Mouse (Mus musculus) activated CD4-positive, CD25-positive, alpha-beta regulatory T cell, adult 4 months (primary cell): ENCODE measurements around the gene Ppp2r1b. TPM values are rescaled to one million over a fixed set of nuclear protein-coding genes. Genes with fewer than 3 reads are reported as not detected.
A peak's percentile ranks its signal among the peaks of the same experiment; 100 is the strongest.

ENCODE experiments used
- ATAC-seq: one replicate; pipeline ENCODE4 v1.8.0; 2017
- polyA plus RNA-seq, 2 experiments: library from polyadenylated mRNA; unstranded; fragments of 100-300 nt; shearing (Covaris generic); gene quantifications; one replicate each; pipeline ENCODE4 v1.2.1; 2017

The Ppp2r1b gene
- polyA plus RNA-seq, 2 experiments from 2014 or later = 59.3 to 72.1 TPM

DNA sequence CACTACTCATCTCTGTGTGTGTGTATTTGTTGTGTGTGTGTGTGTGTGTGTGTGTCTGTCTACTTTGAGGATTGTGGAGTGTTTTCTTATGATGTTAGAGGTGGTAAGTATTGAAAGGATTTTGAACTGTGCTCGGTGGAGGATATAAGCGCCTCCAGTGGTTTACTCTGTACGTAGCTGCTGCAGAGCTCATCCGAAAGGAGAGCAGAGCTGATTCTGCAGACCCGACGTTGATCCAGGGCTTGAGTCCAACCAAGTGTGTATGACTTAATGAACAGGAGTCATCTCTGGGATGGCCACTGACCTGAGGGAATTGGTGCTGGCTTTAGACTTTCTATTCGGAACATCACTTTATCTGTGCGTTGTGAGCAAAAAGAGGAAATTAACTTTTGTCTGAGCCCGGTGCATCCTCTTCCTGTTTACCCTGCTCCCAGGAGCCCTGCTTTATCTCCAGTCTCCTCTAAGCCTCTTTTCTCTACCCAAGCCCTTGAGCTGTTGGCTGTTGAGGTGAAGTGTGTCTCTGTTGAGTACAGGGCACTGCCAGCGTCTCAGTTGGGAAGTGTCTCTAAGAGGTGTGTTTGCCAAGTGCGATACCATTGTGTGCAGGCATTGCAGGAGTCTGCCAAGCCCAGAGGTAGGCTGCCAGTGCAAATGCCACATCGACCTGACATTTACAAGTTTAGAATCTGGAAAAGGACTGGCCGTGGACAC, 3.9 kb upstream of the Ppp2r1b start:
- peak; percentile 58 for ATAC-seq

DNA sequence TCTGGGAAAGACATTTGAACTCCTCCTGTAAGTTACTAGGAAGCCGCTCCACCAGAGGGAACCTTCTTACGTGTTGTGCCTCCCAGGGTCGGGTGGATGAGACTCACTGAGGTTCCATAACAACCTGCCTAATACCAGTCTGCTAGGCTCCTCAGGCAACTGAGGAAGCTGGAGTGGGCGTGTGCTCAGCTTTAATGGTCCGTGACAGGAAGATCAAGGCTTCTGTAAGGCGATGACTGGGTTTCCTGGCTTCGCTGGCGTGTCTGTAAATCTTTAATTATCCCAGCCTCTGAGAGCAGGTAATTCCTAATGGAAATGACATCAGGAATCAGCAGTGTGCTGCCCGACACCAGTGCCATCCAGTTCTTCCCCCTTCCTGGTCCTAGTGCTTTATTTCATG, 446 bp downstream of the Ppp2r1b start:
- no peak for ATAC-seq

DNA sequence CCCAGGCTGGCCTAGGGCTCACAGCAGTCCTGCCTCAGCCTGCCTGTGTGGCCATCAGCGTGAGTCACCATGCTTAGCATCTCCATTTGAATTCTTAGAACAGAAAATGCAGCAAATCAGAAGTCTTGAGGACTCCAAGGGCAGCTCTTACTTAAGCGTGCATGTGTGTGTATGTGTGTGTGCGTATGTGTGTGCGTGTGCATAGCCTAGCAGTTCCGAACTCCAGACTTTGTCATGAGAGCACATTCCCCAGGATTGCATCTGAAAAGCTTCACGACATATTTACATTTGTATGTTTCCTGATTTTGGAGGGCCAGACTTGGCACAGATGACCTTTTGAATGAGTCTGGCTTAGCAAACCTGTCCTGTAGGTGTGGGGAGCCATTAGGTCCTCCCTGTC, 2.0 kb downstream of the Ppp2r1b start:
- ATAC-seq = no peak

GRCm38 (mm10) chr9:50847606-50848368, 2.7 kb downstream of the Ppp2r1b start:
- no peak for ATAC-seq

DNA sequence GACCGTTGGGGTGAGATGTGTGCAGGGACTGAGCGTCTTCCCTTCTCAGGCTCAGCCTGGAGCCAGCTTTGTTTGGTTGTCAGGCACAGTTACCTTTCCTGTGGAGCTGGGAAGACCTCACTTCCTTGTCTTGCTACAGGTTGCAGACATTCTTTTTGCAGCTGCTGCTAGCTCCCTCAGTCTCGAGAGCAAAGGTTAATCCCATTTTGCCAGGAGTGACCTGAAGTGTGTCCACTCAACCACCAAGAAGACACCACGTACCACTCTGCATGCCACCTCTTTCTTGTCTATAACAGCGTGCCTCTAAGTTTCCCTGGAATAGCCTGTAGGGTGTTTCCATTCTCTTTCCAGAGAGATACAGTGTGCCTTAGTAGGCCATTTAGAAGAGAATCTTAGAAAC, 3.7 kb downstream of the Ppp2r1b start:
- no peak for ATAC-seq

GRCm38 (mm10) chr9:50849249-50849648, 4.1 kb downstream of the Ppp2r1b start:
- peak; percentile 45 for ATAC-seq

- no peak for ATAC-seq
Measured at GRCm38 (mm10) chr9:50849755-50850154, 4.7 kb downstream of the Ppp2r1b start.

- ATAC-seq = no peak
Measured at GRCm38 (mm10) chr9:50850271-50850670, 5.2 kb downstream of the Ppp2r1b start.

GRCm38 (mm10) chr9:50850713-50851112, 5.6 kb downstream of the Ppp2r1b start:
- no peak for ATAC-seq

DNA sequence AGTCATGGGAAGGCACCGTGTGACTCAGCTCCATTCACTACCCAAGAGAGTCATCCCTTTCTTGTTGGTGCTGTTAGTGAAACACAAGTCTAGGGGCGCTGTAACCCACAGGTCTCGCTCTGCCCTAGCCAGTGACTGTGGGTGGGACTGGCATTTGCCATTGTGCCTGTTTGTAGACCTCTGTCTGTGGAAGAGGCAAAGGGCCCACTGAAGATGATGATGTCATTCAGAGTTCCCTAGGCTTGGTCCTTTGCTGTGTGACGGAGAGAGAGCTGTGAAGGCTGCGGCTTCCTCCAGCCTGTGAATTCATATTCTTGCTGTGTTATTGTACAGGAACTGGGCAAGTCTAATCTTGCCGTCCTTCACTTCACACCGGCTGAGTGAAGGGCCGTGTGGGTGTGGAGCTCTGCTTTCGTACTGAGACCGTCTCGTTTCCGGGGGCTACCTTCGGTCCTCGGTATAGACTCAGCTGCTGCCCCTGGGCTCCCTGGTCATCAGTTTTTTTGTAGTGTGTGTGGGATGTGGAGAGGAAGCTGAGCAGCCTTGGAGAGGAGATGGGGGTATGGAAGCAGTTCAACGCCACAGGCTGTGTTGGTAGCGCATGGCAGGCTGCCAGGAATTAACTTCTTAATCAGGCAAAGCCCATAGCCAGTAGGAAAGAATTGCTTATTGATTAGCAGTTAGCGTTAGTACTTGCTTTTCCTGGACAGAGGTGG, 7.7 kb downstream of the Ppp2r1b start:
- ATAC-seq = peak; percentile 23

DNA sequence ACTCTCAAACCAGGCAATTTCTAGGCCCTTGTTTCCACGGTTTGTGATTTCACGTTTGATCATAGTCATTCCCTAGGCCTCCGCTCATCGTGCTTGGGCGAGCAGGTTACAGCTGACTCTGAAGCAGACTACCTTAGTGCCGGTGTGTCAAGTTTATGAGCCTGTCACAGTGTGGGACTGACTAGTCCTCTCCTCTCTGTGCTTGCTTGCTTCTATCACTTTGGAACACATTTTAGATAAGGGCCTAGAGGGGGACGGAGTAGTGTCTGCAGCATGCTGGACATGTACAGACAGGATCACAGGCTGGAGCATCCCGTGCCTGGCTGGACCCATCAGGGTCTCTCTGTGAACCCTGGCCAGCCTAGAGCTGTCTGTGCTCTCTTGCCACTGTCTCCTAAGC, 9.3 kb downstream of the Ppp2r1b start:
- no peak for ATAC-seq

DNA sequence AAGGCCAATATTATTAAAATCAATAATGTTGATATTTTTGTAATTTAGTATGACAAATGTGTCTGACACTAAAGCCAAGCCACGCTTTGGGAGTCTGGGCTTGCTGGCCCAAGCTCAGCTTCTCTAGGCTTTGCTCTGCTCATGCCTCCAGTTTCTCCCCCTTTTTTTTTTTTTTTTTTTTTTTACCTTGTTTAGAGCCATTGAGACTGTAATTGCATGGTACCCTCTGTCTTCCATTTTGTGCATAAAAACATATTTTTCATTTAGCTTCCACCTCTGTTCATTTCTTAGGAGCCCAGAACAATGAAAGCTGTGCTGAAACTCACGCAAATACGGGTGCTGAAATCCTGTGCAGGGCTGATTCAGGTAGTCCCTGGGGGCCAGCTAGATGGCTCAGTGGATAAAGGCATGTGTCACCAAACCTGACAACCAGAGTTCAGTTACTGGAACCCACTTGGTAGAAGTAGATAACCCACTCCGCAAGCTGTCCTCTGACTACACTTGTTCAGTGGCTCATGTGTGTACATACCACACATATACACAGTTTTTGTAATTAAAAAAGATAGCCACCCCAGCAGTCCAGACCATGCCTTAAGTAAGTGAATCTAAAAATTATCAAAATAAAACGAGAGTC, 10.1 kb downstream of the Ppp2r1b start:
- ATAC-seq = no peak

- no peak for ATAC-seq
Measured at GRCm38 (mm10) chr9:50855780-50856179, 10.7 kb downstream of the Ppp2r1b start.

DNA sequence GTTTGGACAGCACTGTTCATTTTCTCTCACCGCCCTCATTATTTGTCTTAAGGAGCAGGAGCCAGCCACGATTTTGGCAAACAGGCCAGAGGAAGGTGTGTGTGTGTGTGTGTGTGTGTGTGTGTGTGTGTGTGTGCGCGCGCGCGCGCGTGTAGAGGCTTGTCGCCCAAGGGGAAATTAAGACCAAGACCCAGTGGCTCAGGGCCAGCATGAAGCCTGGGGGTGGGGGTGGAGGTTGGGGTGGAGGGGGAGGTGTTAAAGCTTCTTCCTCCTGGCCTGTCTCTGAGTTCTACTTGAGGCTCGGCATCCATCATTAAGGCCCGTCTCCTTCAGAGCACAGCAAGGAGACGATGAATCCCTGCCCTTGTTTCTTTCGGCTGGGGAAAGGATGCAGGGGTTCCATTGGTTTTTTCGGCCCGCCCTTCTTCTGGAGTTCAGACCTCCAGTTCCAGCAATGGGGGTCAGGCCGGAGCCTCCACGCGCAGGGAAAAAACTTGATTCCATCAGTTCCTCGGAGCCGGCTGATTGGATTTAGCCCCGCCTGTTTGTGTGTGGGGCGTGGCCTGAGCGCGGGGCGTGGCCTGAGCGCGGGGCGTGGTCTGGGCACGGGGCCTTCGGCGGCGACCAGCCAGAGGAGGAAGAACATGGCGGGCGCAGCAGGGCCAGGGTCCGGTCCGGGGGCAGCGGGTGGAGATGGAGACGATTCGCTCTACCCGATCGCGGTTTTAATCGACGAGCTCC, 11.4 kb downstream of the Ppp2r1b start:
- ATAC-seq = peak; percentile 80

DNA sequence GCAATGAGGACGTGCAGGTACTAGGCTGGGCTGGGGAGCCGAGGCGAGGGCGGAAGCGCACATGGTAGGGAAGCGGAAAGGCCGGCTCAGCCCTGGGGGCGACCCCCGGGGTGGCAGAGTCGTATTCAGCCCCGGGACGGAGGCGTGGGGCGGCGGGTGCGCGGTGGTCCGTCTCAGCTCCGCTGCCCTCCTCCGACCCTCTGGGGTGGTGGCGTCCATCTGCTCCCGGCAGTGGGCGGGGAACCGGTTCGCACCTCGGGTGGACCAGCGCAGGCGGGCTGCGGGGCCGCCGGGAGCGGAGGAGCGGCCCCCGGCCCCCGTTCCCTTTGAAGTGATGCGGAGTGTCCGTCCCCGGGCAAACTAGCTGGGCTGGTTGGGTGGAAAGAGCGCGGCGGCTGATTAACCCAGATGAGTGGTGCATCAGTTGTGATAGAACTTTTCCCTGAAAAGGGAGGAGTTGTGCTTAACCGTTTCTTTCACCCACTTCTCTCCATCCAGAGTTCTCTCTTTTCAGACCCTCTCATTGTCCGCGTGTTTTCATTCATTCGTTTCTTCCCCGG, 12.1 kb downstream of the Ppp2r1b start:
- peak; percentile 47 for ATAC-seq

- no peak for ATAC-seq
Measured at GRCm38 (mm10) chr9:50858681-50859080, 13.6 kb downstream of the Ppp2r1b start.

DNA sequence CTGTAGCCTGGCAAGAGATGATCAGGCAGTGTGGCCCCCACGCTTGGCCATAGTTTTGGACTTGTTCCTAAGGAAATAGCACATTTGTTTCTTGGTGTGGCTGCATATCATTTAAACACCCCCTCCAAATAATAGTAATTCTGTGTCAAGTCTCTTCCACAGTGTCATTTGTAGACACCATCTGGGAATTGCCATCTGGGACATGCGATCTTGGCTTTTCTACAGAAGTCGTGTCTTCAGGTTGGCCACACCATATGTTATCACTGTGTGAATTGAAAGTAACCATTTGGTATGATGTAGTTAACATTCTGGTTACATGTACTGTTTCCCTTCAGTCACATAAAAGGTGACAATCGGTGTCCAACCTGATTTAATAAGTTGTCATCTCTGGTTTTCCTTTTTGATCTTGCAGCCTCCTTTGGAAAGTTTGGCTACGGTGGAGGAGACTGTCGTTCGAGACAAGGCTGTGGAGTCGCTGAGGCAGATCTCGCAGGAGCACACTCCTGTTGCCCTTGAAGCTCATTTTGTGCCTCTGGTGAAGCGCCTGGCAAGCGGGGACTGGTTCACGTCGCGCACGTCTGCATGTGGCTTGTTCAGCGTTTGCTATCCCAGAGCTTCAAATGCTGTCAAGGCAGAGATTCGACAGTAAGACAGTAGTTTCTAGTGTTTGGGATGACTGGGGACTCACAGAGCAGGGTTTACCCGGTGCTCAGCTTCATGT, 16.2 kb downstream of the Ppp2r1b start:
- no peak for ATAC-seq

DNA sequence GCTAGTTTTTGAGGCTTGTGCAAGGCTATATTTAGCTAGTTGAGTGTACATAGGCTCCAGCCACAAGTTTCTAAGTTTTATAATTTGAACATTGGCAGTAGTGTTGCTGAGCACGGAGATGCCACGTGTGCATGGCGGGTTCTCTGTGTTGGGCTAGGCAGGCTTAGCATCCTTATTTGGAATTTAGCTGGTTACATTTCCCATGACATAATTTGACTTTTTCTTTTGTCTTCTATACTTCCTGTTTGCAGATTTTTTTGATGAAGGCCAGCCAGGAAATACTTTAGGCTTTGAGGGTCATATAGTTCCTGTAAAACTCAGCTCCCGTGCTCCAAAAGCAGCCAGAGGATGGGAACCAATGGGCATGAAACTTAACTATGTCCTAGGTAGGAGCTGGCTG, 18.7 kb downstream of the Ppp2r1b start:
- ATAC-seq = peak; percentile 58

DNA sequence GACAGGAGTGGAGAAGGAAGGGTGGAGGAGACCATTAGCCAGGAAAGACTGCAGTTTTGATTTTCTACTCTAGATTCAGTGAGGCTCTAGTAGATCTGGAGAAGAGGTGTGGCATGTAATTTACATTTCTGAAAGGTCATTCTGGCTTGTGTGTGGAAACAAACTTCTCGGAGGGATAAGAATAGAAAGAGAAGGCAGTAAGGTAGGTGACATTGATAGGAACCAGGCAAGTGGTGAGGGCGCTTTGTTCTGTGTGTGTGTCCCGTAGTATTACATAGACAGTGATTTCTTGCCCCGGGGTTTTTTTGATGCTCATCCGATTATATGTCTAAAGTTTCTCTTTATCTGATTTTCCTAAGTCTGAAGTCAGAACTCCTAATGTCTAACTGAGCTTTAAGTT, 19.8 kb downstream of the Ppp2r1b start:
- no peak for ATAC-seq

- peak; percentile 41 for ATAC-seq
Measured at GRCm38 (mm10) chr9:50865803-50866202, 20.7 kb downstream of the Ppp2r1b start.

DNA sequence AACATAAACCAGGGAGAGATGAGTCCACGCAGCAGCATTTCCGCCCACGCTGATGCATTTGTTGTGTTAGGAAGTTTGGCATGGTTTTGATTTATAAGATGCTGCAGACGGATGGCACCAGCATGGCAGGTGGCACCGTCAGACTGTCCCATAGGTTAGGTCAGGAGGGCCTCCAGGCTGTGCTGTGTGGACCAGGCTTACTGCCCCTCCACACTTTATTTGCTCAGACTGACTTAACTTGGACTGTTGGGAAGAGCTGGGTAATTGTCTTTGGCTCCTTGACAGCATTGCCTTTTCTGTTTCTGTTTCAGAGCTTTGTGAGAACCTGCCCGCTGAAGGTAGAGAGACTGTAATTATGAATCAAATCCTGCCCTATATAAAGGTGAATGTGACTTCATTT, 21.9 kb downstream of the Ppp2r1b start:
- no peak for ATAC-seq
